Mouse (Mus musculus): ENCODE results near the gene Idh2. TPM values are rescaled to one million over a fixed set of nuclear protein-coding genes. Genes with fewer than 3 reads are reported as not detected.
A peak's percentile ranks its signal among the peaks of the same experiment; 100 is the strongest.

Gene Idh2
- total RNA-seq, 1 experiment, result 108 TPM

- peaks cover 70% of the 10 kb centered on the region for H3K36me3 ChIP-seq (ENCODE audit: control insufficient read depth, insufficient read depth, low read length, poor library complexity, severe bottlenecking)
- no peak overlapping the region for H3K9ac ChIP-seq (ENCODE audit: insufficient read depth, low read depth, low read length, poor library complexity, severe bottlenecking)
- H3K9me3 ChIP-seq (ENCODE audit: control insufficient read depth, insufficient read depth, low read depth, low read length), result no peaks in the 10 kb centered on the region
- no peak for TF ChIP-seq ZNF384 (IDR thresholded peaks at IDR 0.05; ENCODE audit: low read depth, low read length)
- no peak for DNase-seq (ENCODE audit: low read depth, low spot score)
- peak overlapping the region; percentile 21; the same call in 1 of the 2 replicates for H3K27ac ChIP-seq (ENCODE audit: insufficient read depth, low read depth, low read length, poor library complexity, severe bottlenecking)
- no peak overlapping the region for H3K4me3 ChIP-seq (ENCODE audit: insufficient read depth in 1 of 2, low read depth in 1 of 2, low read length in 2 of 2, poor library complexity in 1 of 2, severe bottlenecking in 1 of 2)
- peaks cover 0 to 20% of the 10 kb centered on the region in 2 experiments; a peak in 2 of 4 replicates for H3K4me1 ChIP-seq (ENCODE audit: control insufficient read depth in 2 of 2, insufficient read depth in 2 of 2, low read length in 2 of 2, poor library complexity in 1 of 2)
- in situ Hi-C loops (cut with MboI; ENCODE audit: low sequenced_read_pairs in 2 of 2, unreplicated experiment in 2 of 2), result no loop called here
These were observed 23.4 kb downstream of the Idh2 start for GRCm38 (mm10) chr7:80091866-80092210.

- Histone ChIP-seq H3K27ac (ENCODE audit: insufficient read depth, low read depth, low read length, poor library complexity, severe bottlenecking) (peak overlapping the region; percentile 21; the same call in 1 of the 2 replicates), H3K4me3 (ENCODE audit: insufficient read depth in 1 of 2, low read depth in 1 of 2, low read length in 2 of 2, poor library complexity in 1 of 2, severe bottlenecking in 1 of 2) (no peak overlapping the region), H3K9ac (ENCODE audit: insufficient read depth, low read depth, low read length, poor library complexity, severe bottlenecking) (no peak overlapping the region), H3K9me3 (ENCODE audit: control insufficient read depth, insufficient read depth, low read depth, low read length) (no peaks in the 10 kb centered on the region), H3K36me3 (ENCODE audit: control insufficient read depth, insufficient read depth, low read length, poor library complexity, severe bottlenecking) (peaks cover 72% of the 10 kb centered on the region), H3K4me1 (ENCODE audit: control insufficient read depth in 2 of 2, insufficient read depth in 2 of 2, low read length in 2 of 2, poor library complexity in 1 of 2) (peaks cover 0 to 23% of the 10 kb centered on the region in 2 experiments; a peak in 2 of 4 replicates)
- in situ Hi-C loops (cut with MboI; ENCODE audit: low sequenced_read_pairs in 2 of 2, unreplicated experiment in 2 of 2), result no loop called here
- TF ChIP-seq MAFK (IDR thresholded peaks at IDR 0.05; ENCODE audit: insufficient read depth, low read depth, low read length) (no peak), ZNF384 (IDR thresholded peaks at IDR 0.05; ENCODE audit: low read depth, low read length) (no peak), ZC3H11A (IDR thresholded peaks at IDR 0.05; ENCODE audit: borderline replicate concordance, low read depth, low read length) (no peak), HCFC1 (IDR thresholded peaks at IDR 0.05; ENCODE audit: borderline replicate concordance, insufficient read depth, low read length) (no peak), CHD2 (IDR thresholded peaks at IDR 0.05; ENCODE audit: low read depth, low read length) (no peak)
- no peak for DNase-seq (ENCODE audit: low read depth, low spot score)
These were observed 24.0 kb downstream of the Idh2 start for GRCm38 (mm10) chr7:80091004-80091865.

- H3K27ac ChIP-seq (ENCODE audit: insufficient read depth, low read depth, low read length, poor library complexity, severe bottlenecking), result no peak overlapping the region
- DNase-seq (ENCODE audit: low read depth, low spot score), result no peak
- no peak for TF ChIP-seq HCFC1 (IDR thresholded peaks at IDR 0.05; ENCODE audit: borderline replicate concordance, insufficient read depth, low read length)
- no peak for TF ChIP-seq ZC3H11A (IDR thresholded peaks at IDR 0.05; ENCODE audit: borderline replicate concordance, low read depth, low read length)
- TF ChIP-seq ZNF384 (IDR thresholded peaks at IDR 0.05; ENCODE audit: low read depth, low read length), result no peak
- TF ChIP-seq CHD2 (IDR thresholded peaks at IDR 0.05; ENCODE audit: low read depth, low read length), result no peak
- TF ChIP-seq MAFK (IDR thresholded peaks at IDR 0.05; ENCODE audit: insufficient read depth, low read depth, low read length), result no peak
- H3K9ac ChIP-seq (ENCODE audit: insufficient read depth, low read depth, low read length, poor library complexity, severe bottlenecking), result no peak overlapping the region
- H3K4me1 ChIP-seq (ENCODE audit: control insufficient read depth in 2 of 2, insufficient read depth in 2 of 2, low read length in 2 of 2, poor library complexity in 1 of 2), result peaks cover 0 to 22% of the 10 kb centered on the region in 2 experiments; a peak in 2 of 4 replicates
- in situ Hi-C loops (cut with MboI; ENCODE audit: low sequenced_read_pairs in 2 of 2, unreplicated experiment in 2 of 2), result no loop called here
- H3K9me3 ChIP-seq (ENCODE audit: control insufficient read depth, insufficient read depth, low read depth, low read length), result no peaks in the 10 kb centered on the region
- H3K36me3 ChIP-seq (ENCODE audit: control insufficient read depth, insufficient read depth, low read length, poor library complexity, severe bottlenecking), result peaks cover 70% of the 10 kb centered on the region
- no peak overlapping the region for H3K4me3 ChIP-seq (ENCODE audit: insufficient read depth in 1 of 2, low read depth in 1 of 2, low read length in 2 of 2, poor library complexity in 1 of 2, severe bottlenecking in 1 of 2)
These were observed 24.8 kb downstream of the Idh2 start for GRCm38 (mm10) chr7:80090191-80091003.

- peaks cover 67% of the 10 kb centered on the region for H3K36me3 ChIP-seq (ENCODE audit: control insufficient read depth, insufficient read depth, low read length, poor library complexity, severe bottlenecking)
- no peak for DNase-seq (ENCODE audit: low read depth, low spot score)
- no peaks in the 10 kb centered on the region for H3K9me3 ChIP-seq (ENCODE audit: control insufficient read depth, insufficient read depth, low read depth, low read length)
- H3K9ac ChIP-seq (ENCODE audit: insufficient read depth, low read depth, low read length, poor library complexity, severe bottlenecking), result no peak overlapping the region
- peaks cover 0 to 24% of the 10 kb centered on the region in 2 experiments; a peak in 2 of 4 replicates for H3K4me1 ChIP-seq (ENCODE audit: control insufficient read depth in 2 of 2, insufficient read depth in 2 of 2, low read length in 2 of 2, poor library complexity in 1 of 2)
- no peak overlapping the region for H3K4me3 ChIP-seq (ENCODE audit: insufficient read depth in 1 of 2, low read depth in 1 of 2, low read length in 2 of 2, poor library complexity in 1 of 2, severe bottlenecking in 1 of 2)
- no peak overlapping the region for H3K27ac ChIP-seq (ENCODE audit: insufficient read depth, low read depth, low read length, poor library complexity, severe bottlenecking)
- in situ Hi-C loops (cut with MboI; ENCODE audit: low sequenced_read_pairs in 2 of 2, unreplicated experiment in 2 of 2), result no loop called here
- TF ChIP-seq MAFK (IDR thresholded peaks at IDR 0.05; ENCODE audit: insufficient read depth, low read depth, low read length) (no peak), HCFC1 (IDR thresholded peaks at IDR 0.05; ENCODE audit: borderline replicate concordance, insufficient read depth, low read length) (no peak), ZC3H11A (IDR thresholded peaks at IDR 0.05; ENCODE audit: borderline replicate concordance, low read depth, low read length) (no peak), CHD2 (IDR thresholded peaks at IDR 0.05; ENCODE audit: low read depth, low read length) (no peak), ZNF384 (IDR thresholded peaks at IDR 0.05; ENCODE audit: low read depth, low read length) (no peak)
These were observed 27.0 kb downstream of the Idh2 start for GRCm38 (mm10) chr7:80088191-80088590.
